Mouse (Mus musculus): Measurements from ENCODE around the gene Defb39. TPM values are rescaled to one million over a fixed set of nuclear protein-coding genes. Genes with fewer than 3 reads are reported as not detected.

The Defb39 gene
- total RNA-seq (2023): not detected

DNA sequence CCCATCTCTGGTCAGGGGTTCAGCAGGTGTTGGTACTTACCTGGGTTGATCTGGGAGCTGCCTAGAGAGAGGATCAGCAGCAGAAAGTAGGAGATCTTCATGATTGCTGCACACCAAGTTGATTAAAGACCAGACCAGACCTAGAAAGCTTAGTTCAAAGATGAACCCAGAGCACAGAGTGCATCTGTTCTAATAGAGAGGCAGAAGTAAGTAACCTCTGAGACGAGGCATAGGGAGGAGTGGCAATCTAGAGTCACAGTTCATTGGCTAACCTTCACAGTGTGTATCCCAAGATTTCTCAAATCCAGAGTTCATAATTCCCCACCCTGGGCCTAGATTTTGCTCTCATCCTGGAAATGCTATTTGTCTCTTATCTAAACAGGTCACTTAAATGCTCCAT, at the start of gene Defb39:
Defb39 (minus strand) TSS at position 101 of the 400 bp plus-strand sequence.

DNA sequence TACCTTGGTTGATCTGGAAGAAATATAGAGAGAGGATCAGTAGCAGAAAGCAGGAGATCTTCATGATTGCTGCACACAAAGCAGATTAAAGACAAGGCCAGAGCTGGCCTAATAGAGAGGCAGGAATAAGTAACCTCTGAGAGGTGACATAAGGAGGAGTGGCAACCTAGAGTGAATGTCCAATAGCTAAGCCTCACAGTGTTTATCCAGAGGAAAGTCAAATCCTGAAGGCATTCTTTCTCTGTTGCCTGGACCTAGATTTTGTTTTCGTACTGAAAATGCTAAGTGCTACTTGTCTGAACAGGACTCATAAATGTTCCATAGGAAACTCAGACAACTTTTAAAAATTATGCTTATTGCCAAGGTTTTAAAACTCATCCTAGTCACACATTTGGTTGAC, 38.1 kb downstream of the Defb39 start, which contains the start of gene Defb38:
Defb38 (minus strand) TSS at position 101 of the 400 bp plus-strand sequence.

Other genes starting within 250 kb of the Defb39 start
- not detected for gene Defb40, start 86.6 kb downstream of the Defb39 start, total RNA-seq (2023)
- not detected for gene Defb37, start 73.8 kb downstream of the Defb39 start, total RNA-seq (2023)
- gene Defb38, start 38.2 kb downstream of the Defb39 start, total RNA-seq (2023): not detected
- gene Defb12, start 50.0 kb upstream of the Defb39 start, total RNA-seq (2023): not detected
- not detected for gene Defb34, start 58.9 kb upstream of the Defb39 start, total RNA-seq (2023)
- gene Gm45826, start 76.0 kb upstream of the Defb39 start, total RNA-seq (2023): not detected
- gene Defb14, start 129.5 kb upstream of the Defb39 start, total RNA-seq (2023): not detected
- gene Defb4, start 133.9 kb upstream of the Defb39 start, total RNA-seq (2023): not detected
- gene Defb6, start 160.7 kb upstream of the Defb39 start, total RNA-seq (2023): not detected
- gene Defb46, start 175.1 kb upstream of the Defb39 start, total RNA-seq (2023): not detected
- not detected for gene Defb5, start 182.8 kb upstream of the Defb39 start, total RNA-seq (2023)
- gene Defb3, start 228.6 kb upstream of the Defb39 start, total RNA-seq (2023): not detected